Mouse (Mus musculus) cerebellum, adult 2 months (tissue): ENCODE results near the gene Eme2. TPM values are rescaled to one million over a fixed set of nuclear protein-coding genes. Genes with fewer than 3 reads are reported as not detected.

Experiments
- DNase-seq, 2 experiments: peaks; one replicate each; pipeline ENCODE4 v3.0.0; 2021
- H3K27ac ChIP-seq: fragments of 200-500 bp; 2 replicates; pipeline ENCODE4 v1.5.1; 2012; ENCODE audit warnings: low read length, control low read depth, inconsistent platforms; ENCODE audit not compliant: insufficient read depth
- H3K27me3 ChIP-seq: fragments of 200-500 bp; 2 replicates; pipeline ENCODE4 v1.6.1; 2012; ENCODE audit warnings: inconsistent platforms, mild to moderate bottlenecking, low read length, moderate library complexity; ENCODE audit not compliant: control insufficient read depth, insufficient read depth
- H3K4me1 ChIP-seq: fragments of 200-500 bp; 2 replicates; pipeline ENCODE4 v1.6.1; 2011; ENCODE audit warnings: low read length; ENCODE audit not compliant: control insufficient read depth, insufficient read depth
- H3K4me3 ChIP-seq: fragments of 200-500 bp; replicated peaks from 2 replicates; pipeline ENCODE3; 2011; ENCODE audit warnings: mild to moderate bottlenecking, low read depth, low read length, control low read depth; ENCODE audit not compliant: insufficient read depth
- CTCF ChIP-seq: fragments of 200-500 bp; IDR thresholded peaks from 2 replicates; pipeline ENCODE4 v1.5.1; 2011; ENCODE audit warnings: low read depth, mild to moderate bottlenecking, control low read depth, low read length, moderate library complexity, borderline replicate concordance; ENCODE audit not compliant: insufficient read depth
- POLR2A ChIP-seq: fragments of 200-500 bp; IDR thresholded peaks from 2 replicates; pipeline ENCODE4 v1.6.1; 2011; ENCODE audit warnings: low read length, control low read depth, borderline replicate concordance; ENCODE audit not compliant: insufficient read depth
- WGBS: fragments of 180-500 bp; shearing (Covaris S2); methylation state at CpG from one replicate; pipeline ENCODE4 v1.1.7; 2018; 5-methylcytosine and 5-hydroxymethylcytosine counted together
- polyA plus RNA-seq: library from polyadenylated mRNA; depleted of rRNA; stranded (reverse); fragments of >200 nt; gene quantifications from 2 replicates; pipeline ENCODE4 v1.2.3, GENCODE M21; 2012

Eme2 gene
- polyA plus RNA-seq, 1 experiment: 62.7 TPM

DNA sequence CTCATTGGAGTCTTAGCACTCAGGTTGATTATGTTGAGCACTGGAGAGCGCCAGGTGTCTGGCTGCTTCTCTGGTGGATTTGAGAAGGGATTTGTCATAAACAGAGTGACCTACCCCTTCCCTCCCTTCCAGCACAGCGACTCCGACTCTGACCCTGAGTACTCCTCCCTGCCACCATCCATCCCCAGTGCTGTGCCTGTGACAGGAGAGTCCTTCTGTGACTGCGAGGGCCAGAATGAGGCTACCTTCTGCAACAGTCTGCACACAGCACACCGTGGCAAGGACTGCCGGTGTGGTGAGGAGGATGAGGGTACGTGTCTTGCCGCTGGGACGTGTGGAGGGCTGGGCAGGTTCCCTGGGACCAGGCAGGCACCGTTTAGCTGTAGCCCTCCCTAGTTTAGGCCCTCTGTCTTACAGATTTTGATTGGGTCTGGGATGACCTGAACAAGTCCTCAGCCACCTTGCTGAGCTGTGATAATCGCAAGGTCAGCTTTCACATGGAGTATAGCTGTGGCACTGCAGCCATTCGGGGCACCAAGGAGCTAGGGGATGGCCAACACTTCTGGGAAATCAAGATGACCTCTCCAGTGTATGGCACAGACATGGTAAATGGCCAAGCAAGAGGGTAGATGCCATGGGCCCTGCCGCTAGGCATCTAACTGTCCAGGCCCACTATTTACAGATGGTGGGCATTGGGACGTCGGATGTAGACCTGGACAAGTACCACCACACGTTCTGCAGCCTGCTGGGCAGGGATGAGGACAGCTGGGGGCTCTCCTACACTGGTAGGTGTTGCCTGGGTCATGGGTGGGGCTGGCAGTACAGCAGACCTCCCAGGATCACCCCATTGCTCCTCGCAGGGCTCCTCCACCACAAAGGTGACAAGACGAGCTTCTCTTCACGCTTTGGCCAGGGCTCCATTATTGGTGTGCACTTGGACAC, 4.5 kb downstream of the Eme2 start:
- DNase-seq: peak in 1 of 2 experiments; percentile 25
- peaks cover 53% of the 10 kb centered on the region for H3K4me1 ChIP-seq
- WGBS: 72% methylated on average over 19 of the region's 19 CpGs

DNA sequence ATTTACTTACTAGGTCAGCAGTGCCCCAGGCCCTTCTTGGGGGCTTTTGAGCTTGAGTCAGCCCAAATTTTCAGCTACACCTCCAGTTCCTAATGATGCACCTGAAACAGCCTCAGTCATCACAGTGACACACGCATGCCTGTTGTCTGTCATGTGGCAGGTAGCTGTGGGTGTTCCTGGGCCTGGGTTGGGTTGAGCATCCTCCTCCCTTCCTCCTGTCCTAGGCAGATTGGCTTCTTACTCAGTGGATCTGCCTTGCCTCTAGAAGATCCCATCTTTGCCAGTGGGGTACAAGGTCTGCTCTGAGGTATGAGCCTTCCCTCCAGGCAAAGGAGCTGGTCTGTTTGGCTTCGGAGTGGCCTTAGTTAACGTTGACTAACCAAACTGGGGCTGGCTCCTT, 6.0 kb downstream of the Eme2 start:
- 66% methylated on average over 3 of the region's 3 CpGs for WGBS
- no peak overlapping the region for H3K4me3 ChIP-seq
- peak in 1 of 2 experiments; percentile 22 for DNase-seq
- no peak overlapping the region; the same call in 1 of the 2 replicates for H3K27ac ChIP-seq
- peaks cover 56% of the 10 kb centered on the region for H3K4me1 ChIP-seq
- H3K27me3 ChIP-seq: no peaks in the 10 kb centered on the region
- TF ChIP-seq CTCF (0 out of 2 replicates have a peak, but pooled peaks have one; percentile 1), POLR2A (no peak)

More for the DNA sequence above, 4.5 kb downstream of the Eme2 start:
- Histone ChIP-seq H3K27me3 (no peaks in the 10 kb centered on the region), H3K27ac (peak overlapping the region; percentile 65; the same call in 1 of the 2 replicates), H3K4me3 (no peak overlapping the region)
- TF ChIP-seq POLR2A (0 out of 2 replicates have a peak, but pooled peaks have one; percentile 18), CTCF (no peak; the same call in 1 of the 2 replicates)

DNA sequence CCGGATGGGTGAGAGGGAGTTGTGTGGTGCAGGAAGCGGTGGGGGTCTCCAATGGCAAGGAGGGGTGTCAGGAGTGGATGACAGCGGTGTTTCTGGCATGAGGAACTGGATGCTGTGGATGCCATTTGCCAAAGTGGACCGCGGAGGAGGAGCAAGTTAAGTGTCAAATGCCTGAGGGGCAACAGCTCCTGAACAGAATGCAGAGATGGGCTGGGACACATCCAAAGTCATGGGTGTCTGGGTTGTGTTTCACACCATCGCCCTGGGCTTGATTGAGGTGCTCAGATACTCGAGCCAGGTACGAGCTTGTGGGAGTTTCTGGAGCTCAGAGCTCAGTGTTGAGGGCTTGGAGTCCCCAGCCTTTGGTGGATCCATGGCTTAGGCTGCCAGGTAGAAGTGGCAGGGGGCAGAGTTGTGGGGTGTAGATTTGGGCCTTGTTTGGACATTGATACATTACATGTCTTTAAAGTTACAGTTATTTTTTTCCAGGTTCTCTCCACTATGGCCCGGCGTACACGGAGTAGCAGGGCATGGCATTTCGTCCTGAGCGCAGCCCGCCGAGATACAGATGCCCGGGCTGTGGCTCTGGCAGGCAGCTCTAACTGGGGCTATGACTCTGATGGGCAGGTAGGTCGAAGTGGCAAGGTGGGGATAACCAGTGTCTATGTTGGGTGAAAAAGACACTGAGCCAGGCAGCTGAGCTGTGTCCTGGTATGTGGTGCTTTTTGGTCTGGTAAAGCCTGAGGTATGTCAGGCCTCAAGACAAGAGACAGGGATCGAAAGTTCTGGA, 7.4 kb downstream of the Eme2 start:
- H3K27me3 ChIP-seq: no peaks in the 10 kb centered on the region
- peaks cover 44% of the 10 kb centered on the region for H3K4me1 ChIP-seq
- H3K4me3 ChIP-seq: peak overlapping the region; percentile 84
- DNase-seq: peak; percentile 57 to 61
- peak overlapping the region; percentile 93 for H3K27ac ChIP-seq
- WGBS: 22% methylated on average over 18 of the region's 18 CpGs
- TF ChIP-seq CTCF (no peak), POLR2A (no peak)

DNA sequence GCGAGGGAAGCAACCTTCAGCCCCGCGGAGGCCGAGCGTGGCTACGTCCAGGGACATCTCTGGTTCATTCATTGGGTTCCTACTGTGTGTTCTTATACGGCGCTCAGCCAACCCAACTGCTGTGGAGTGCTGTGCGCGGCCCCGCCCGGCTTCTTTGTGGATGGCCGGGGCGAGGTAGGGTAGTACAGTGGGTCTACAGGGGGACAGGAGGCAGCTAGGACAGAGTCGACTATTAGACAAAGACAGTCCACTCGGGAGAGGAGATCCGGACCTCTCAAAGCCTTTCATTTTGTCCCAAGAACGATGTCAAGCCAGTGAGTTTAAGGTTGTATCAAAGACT, 8.0 kb downstream of the Eme2 start:
- Histone ChIP-seq H3K4me1 (peaks cover 38% of the 10 kb centered on the region), H3K27ac (peak overlapping the region; percentile 93), H3K27me3 (no peaks in the 10 kb centered on the region), H3K4me3 (peak overlapping the region; percentile 84)
- under 1% methylated on average over 18 of the region's 18 CpGs for WGBS
- no peak for TF ChIP-seq POLR2A
- TF ChIP-seq CTCF: no peak
- no peak for DNase-seq

DNA sequence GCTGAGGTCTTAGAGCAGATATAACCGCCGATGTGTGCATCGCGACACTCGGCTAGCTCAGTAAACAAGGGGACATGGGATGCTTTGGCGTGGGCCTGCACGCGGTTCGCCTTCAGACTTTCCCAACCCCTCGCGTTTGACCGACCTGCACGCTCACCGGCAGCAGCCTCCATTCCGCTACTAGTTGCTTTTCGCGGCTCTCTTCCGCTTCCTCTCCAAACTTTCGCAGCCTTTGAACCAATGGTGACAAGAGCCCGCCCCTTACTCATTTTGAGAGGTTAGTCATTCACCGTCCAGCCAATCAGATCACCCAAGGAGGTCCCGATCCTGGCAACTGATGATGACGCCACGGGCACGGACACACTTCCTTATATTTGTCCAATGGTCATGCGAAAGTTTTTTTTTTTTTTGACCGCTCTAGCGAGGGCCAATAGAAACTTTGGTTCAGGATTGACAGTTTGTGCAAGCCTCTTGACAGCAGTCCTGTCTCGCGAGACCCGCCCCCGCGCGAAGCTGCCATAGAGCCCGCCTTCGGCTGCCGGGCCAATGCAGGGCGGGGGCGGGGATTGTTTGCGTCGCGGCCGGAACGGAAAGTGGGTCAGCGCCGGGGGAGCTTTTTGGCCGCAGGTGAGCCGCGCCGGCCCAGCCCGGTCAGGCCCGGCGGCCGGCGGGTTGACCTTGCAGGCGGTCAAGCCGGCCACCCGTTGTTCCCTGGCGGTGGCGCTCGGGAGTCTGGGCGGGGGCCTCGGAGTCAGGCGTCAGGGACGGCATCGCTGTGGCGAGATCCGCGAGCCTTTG, 8.6 kb downstream of the Eme2 start, which contains the start of the genes Nubp2 and Spsb3:
TSS of gene Nubp2 (minus strand) at position 216 of the 798 bp plus-strand sequence.
TSS of gene Spsb3 (plus strand) at position 510 of the 798 bp plus-strand sequence.
- WGBS: under 1% methylated on average over 68 of the region's 69 CpGs
- peak; percentile 97 to 100 for DNase-seq
- H3K27me3 ChIP-seq: no peaks in the 10 kb centered on the region
- TF ChIP-seq CTCF: no peak
- peak; percentile 74; the same call in 1 of the 2 replicates for TF ChIP-seq POLR2A
- peaks cover 33% of the 10 kb centered on the region for H3K4me1 ChIP-seq
- peak within 1 kb of the TSS; percentile 93 for H3K27ac ChIP-seq
- H3K4me3 ChIP-seq: peak within 1 kb of the TSS; percentile 84

DNA sequence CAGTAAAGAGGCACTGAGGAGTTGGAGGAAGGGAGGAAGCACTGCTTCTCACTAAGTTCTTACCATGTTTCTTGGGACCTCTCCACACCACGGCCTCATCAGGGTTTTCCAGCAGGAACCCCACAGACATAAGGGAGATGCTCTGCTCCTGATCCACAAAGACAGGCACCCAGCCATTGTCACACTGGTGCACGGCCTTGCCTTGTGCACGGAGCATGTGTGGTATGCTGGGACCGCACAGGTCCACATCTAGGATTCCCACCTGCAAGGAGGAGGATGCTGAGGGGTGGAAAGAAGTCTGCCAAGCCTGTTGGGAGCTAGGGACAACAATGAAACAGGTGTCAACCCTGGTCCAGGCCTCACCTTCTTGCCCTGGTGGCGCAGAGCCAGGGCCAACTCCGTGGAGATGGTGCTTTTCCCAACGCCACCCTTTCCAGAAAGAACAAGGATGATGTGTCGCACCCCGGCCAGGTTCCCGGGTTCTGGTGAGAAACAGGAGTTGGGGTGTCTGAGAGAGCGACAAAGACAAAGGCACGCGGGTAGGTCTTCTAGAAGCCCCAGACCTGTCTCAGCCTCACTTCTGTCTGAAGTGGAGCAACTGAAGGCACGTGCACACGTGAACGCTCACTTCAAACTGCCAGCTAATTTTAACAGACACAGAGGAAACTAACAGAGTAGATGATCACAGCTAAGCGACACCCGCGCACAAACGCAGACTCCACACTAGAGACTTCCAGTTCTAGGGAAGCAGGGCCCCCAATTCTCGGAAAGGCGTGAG, 9.3 kb downstream of the Eme2 start:
- Histone ChIP-seq H3K4me1 (peaks cover 25% of the 10 kb centered on the region), H3K4me3 (peak overlapping the region; percentile 81), H3K27me3 (no peaks in the 10 kb centered on the region), H3K27ac (no peak overlapping the region)
- TF ChIP-seq CTCF (no peak), POLR2A (no peak)
- peak in 1 of 2 experiments; percentile 39 for DNase-seq
- WGBS: 22% methylated on average over 22 of the region's 22 CpGs
